Mouse (Mus musculus) midbrain, embryonic 16.5 days (tissue): ENCODE measurements at regions not wholly inside any gene's neighbourhood (a gene's known extent, or its start where the extent isn't known, plus 50 kb on each side); places are given as distances from the start of the nearest gene placed in this dataset.

Experiments
- ATAC-seq: fragments of 200-750 bp; cut with Nextera tagmentation; 2 replicates; pipeline ENCODE4 v1.8.0; 2017; ENCODE audit warnings: moderate TSS enrichment
- H3K27ac ChIP-seq: fragments of 300-500 bp; sonication (generic); 2 replicates; pipeline ENCODE4 v1.5.1; 2014; ENCODE audit warnings: mild to moderate bottlenecking, low read length, mixed read lengths
- H3K27me3 ChIP-seq: fragments of 300-500 bp; sonication (generic); 2 replicates; pipeline ENCODE4 v1.6.1; 2014; ENCODE audit warnings: low read depth, low read length, mixed read lengths; ENCODE audit not compliant: control insufficient read depth, insufficient read depth
- H3K36me3 ChIP-seq: fragments of 300-500 bp; sonication (generic); 2 replicates; pipeline ENCODE4 v1.6.1; 2014; ENCODE audit warnings: mild to moderate bottlenecking, low read length, moderate library complexity, mixed read lengths; ENCODE audit not compliant: control insufficient read depth, insufficient read depth
- H3K4me1 ChIP-seq: fragments of 300-500 bp; sonication (generic); 2 replicates; pipeline ENCODE4 v1.6.1; 2014; ENCODE audit warnings: mild to moderate bottlenecking, low read length, mixed read lengths; ENCODE audit not compliant: control insufficient read depth, insufficient read depth
- H3K4me2 ChIP-seq: fragments of 300-500 bp; sonication (generic); 2 replicates; pipeline ENCODE4 v1.6.1; 2014; ENCODE audit warnings: mild to moderate bottlenecking, low read length, mixed read lengths
- H3K4me3 ChIP-seq: fragments of 300-500 bp; sonication (generic); 2 replicates; pipeline ENCODE4 v1.5.1; 2014; ENCODE audit warnings: low read depth, mild to moderate bottlenecking, low read length, moderate library complexity, mixed read lengths
- H3K9ac ChIP-seq: fragments of 300-500 bp; sonication (generic); 2 replicates; pipeline ENCODE4 v1.6.1; 2014; ENCODE audit warnings: low read depth, low read length, mixed read lengths
- H3K9me3 ChIP-seq: fragments of 300-500 bp; sonication (generic); replicated peaks from 2 replicates; pipeline ENCODE4 v1.6.1; 2014; ENCODE audit warnings: mild to moderate bottlenecking, low read length, mixed read lengths; ENCODE audit not compliant: control insufficient read depth, poor library complexity, severe bottlenecking
- WGBS: fragments of 180-500 bp; shearing (Covaris S2); extraction: QIAGEN DNeasy Blood & Tissue Kit; methylation state at CpG from one replicate; pipeline ENCODE4 v1.1.7; 2014; 5-methylcytosine and 5-hydroxymethylcytosine counted together

GRCm38 (mm10) chr17:67409911-67410310, 55.7 kb upstream of the Ptprm start:
- Histone ChIP-seq H3K9me3 (no peaks in the 10 kb centered on the region), H3K4me1 (peaks cover 4% of the 10 kb centered on the region; the same call in 1 of the 2 replicates), H3K36me3 (no peaks in the 10 kb centered on the region), H3K4me2 (no peak overlapping the region), H3K9ac (no peak overlapping the region), H3K27ac (no peak overlapping the region), H3K4me3 (no peak overlapping the region), H3K27me3 (no peaks in the 10 kb centered on the region)
- 90% methylated on average over 2 of the region's 2 CpGs for WGBS
- ATAC-seq: no peak

- H3K27me3 ChIP-seq: no peaks in the 10 kb centered on the region
- H3K4me1 ChIP-seq: peaks cover 4% of the 10 kb centered on the region; the same call in 1 of the 2 replicates
- H3K4me2 ChIP-seq: no peak overlapping the region
- 71% methylated on average over 2 of the region's 2 CpGs for WGBS
- ATAC-seq: peak; percentile 28; the same call in 1 of the 2 replicates
- no peak overlapping the region for H3K27ac ChIP-seq
- no peak overlapping the region for H3K4me3 ChIP-seq
- H3K9ac ChIP-seq: no peak overlapping the region
- H3K36me3 ChIP-seq: no peaks in the 10 kb centered on the region
- no peaks in the 10 kb centered on the region for H3K9me3 ChIP-seq
Observed at GRCm38 (mm10) chr17:67405934-67406333, 51.7 kb upstream of the Ptprm start.
